Mouse (Mus musculus): ENCODE data around the gene Med19.
"Not testable (repeated sequence)": the region's sequence is repeated elsewhere in the genome, so short reads cannot be mapped to it uniquely, and the experiment has no call there.

Med19 gene

GRCm38 (mm10) chr2:84720718-84721117 is 42.5 kb downstream of the Med19 start:
- no peak for DNase-seq (ENCODE audit: low spot score)

DNA sequence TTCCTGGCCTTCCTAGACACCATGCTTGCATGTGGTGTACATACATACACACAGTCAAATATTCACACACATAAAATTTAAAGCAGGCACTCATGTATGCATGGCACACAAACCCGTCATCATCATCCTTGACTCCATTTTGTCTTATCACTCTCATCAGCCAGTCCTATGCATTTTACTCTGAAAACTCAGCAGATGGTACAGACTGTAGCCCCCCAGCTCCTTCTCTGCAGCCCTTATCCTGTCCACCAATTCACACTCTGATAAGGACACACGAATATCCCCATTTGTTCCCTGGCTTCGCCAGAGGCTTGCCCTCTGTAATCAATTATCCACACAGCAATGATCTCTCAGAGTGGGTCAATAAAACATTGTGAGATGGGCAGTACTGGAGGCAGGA is 43.0 kb downstream of the Med19 start:
- DNase-seq (ENCODE audit: low spot score) = no peak

DNA sequence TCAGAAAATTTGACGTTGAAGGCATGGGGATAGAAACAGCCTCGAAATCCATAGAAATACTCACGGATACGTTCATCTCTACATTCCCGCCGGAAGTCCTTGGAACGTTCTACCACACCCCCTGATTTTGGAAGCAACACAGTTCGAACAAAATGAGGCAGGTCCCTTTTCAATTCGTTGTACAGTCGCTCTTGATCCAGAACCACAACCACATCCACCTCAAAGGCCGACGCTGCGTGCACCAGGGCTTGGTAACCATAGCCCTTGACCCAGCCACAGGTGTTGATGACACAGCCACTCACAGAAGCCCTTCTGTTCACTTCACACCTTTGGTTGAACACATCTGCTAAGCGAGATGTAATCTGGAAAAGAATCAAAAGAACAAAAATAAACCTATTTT is 45.7 kb downstream of the Med19 start:
- no peak for DNase-seq (ENCODE audit: low spot score)

GRCm38 (mm10) chr2:84725770-84726169 is 47.6 kb downstream of the Med19 start:
- no peak for DNase-seq (ENCODE audit: low spot score)

DNA sequence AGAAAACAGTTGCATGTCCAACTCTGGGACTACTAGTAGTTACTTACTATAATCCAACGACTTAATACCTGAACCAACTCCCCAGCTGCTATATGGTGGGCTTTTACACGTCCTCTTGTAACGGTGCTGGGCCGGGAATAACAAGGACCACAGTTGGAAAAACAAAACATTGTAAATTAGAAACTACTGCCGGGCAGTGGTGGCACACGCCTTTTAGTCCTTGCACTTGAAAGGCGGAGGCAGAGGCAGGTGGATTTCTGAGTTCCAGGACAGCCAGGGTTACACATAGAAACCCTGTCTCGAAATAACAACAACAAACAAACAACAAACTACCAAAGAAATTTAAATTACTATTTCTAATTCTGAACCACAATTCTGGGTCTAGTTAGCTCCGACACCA is 48.5 kb downstream of the Med19 start:
- no peak for DNase-seq (ENCODE audit: low spot score)

DNA sequence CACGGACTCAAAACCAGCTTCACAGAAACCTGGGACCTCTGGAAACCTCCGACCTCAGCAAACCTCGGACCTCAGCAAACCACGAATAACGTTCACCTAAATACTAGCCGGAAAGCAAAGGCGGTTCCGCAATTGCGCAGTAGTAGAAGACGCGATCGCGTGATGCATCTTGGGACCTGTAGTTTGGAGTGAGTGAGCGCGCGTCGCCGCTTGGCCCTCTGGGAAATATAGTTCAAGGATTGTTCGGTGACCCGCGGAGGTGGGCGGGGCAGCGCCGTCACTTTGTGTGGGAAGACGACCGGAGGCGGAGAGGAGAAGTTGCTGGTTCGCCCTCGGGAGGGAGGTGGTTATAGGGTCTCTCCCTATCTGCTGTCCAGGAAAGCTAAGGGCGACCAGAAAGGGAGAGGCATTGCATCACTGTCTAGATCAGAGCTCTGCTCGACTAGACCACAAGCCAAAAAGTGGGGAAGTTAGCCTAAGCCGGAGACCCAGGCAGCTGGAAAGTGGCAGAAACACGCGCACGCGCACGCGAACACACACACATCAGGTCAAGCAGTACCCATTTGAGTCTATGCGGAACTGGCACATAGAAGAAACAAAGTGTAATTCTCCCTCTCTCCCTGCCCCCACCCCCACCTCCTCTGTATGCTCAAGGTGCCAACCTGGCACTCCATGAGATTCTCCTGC is 49.1 kb downstream of the Med19 start, which contains the start of gene Clp1:
Gene Clp1 (minus strand): TSS at position 179 of the 687 bp plus-strand sequence.
- peak; percentile 98 for DNase-seq (ENCODE audit: low spot score)

GRCm38 (mm10) chr2:84728191-84728590 is 50.0 kb downstream of the Med19 start:
- DNase-seq (ENCODE audit: low spot score) = not testable (repeated sequence)

GRCm38 (mm10) chr2:84731206-84731605 is 53.0 kb downstream of the Med19 start:
- DNase-seq (ENCODE audit: low spot score) = no peak

DNA sequence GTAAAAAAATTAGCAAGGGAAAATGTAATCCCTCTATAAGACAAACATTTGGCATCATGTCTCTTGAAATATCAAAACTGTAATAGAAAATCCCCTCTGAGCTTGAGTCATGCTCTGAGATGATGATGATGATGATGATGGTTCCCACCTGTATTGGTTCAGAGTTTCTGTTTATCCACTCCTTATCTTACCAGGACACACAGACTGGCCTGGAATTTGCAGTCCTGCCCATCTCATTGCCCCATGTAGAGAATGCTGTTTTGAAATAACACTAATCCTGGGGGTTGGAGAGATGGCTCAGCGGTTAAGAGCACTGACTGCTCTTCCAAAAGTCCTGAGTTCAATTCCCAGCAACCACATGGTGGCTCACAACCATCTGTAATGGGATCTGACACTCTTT is 54.2 kb downstream of the Med19 start:
- no peak for DNase-seq (ENCODE audit: low spot score)

DNA sequence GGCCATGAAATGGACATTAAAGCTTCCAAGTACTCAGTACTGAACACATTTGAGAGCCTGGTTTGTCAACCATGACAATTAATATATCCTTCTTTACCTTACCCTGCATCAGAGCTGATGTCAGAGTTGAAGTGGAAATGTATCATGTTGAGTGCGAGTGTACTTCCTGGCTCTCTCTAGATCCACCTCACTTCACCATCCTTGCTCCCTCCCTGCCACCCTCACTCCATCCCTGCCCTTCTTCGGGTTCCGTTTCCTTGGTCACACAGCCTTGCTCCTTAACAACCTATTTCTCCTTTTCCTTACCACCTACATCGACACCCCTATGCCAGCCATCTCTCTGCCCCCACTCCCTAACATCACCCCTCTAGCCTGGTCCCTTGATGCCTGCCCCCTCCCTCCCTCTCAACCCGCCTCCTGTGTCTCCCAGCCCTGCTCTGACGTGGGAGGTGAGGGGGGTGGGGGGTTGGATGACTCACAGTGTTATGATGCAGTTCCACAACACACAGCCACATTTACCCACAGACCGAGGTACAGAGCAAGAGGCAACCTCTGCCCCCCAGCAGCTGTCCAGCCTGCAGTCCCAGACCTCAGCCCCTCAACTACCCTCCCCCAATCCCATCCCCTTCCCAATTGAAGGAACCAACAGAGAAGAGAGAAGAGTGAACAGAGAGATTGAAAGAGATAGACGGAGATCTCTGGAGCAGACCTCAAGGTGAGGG is 55.5 kb downstream of the Med19 start, which contains the start of gene Ypel4:
Gene Ypel4 (plus strand): TSS at position 480 of the 722 bp plus-strand sequence.
- DNase-seq (ENCODE audit: low spot score) = no peak

- no peak for DNase-seq (ENCODE audit: low spot score)
Measured at GRCm38 (mm10) chr2:84734351-84734864, 56.2 kb downstream of the Med19 start.

GRCm38 (mm10) chr2:84734919-84735318 is 56.7 kb downstream of the Med19 start:
- no peak for DNase-seq (ENCODE audit: low spot score)

DNA sequence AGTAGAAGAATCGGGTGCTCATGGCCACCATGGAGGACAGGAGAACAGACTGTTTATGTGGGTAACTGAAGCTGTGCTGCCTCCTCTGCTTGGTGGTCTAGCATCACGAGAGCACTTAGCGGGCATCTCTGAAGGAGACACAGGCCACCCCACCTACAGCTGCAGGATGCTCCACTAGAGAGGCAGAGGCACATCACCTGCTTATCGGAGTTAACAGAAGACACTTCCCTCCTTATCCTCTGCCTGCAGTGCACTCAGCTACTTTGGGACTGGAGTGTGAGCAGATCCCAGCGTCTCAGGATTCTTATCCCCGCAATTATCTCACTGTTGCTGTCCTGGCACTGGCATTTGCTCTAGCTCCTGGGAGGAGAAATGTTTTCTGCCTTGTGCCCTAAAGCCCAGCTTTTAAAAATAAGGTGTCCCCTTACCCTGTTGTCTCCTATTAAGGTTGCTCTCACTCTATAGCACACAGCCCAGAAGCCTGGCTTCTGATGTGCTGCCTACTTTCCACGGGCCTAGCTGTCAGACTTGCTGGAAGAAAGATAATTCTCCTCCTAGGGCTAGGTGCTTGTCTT is 57.2 kb downstream of the Med19 start:
- DNase-seq (ENCODE audit: low spot score) = no peak

GRCm38 (mm10) chr2:84736312-84737161 is 58.3 kb downstream of the Med19 start:
- DNase-seq (ENCODE audit: low spot score) = no peak

DNA sequence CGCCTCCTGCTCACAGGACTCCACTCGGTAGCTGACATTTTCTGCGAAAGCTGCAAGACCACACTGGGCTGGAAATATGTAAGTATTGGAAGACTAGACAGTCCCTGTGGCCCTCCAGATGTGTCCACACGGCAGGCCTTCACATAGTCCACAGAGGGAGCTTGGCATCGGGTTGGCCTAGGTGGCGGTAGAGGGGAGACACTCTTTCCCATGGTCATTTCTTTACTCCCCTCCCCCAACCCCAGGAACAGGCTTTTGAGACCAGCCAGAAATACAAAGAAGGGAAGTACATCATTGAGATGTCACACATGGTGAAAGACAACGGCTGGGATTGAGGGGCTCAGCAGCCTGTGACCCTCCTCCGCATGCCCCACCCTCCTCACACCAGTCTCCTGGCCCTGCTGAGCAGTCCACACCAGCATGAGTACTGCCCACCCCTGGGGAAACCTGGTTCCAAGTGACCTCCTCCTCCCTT is 59.3 kb downstream of the Med19 start:
- no peak for DNase-seq (ENCODE audit: low spot score)

Data from lung, postnatal 25 days (tissue).